ENCODE assay signal across 7 mouse cellular contexts in genomic region chr6:91472868-91473804, GRCm38 (mm10). TPM values are rescaled to one million over a fixed set of nuclear protein-coding genes. Genes with fewer than 3 reads are reported as not detected.
DNase-seq lines count a peak whose midpoint lies in the region; ATAC-seq and TF ChIP-seq lines count a peak whose summit lies in the region.

TSS of gene Chchd4 (minus strand) at chr6:91473546.
TSS of gene Tmem43 (plus strand) at chr6:91473703.

- 0 out of 2 replicates have a peak, but pooled peaks have one; percentile 19 for TF ChIP-seq CTCF in intestine, postnatal 0 days (IDR thresholded peaks at IDR 0.05; ENCODE audit: low read depth)
- TF ChIP-seq CTCF in small intestine, adult 2 months (IDR thresholded peaks at IDR 0.05; ENCODE audit: extremely low read depth, insufficient read length, insufficient replicate concordance, low read depth, low read length), result no peak

- H3K36me3 ChIP-seq in embryonic facial prominence, embryonic 10.5 days (replicated peaks), result peaks cover 60% of the 10 kb centered on the region
- H3K36me3 ChIP-seq in intestine, postnatal 0 days (ENCODE audit: control insufficient read depth, insufficient read depth), result peaks cover 14% of the 10 kb centered on the region
- H3K36me3 ChIP-seq in midbrain, embryonic 12.5 days, result peaks cover 24% of the 10 kb centered on the region
- H3K36me3 ChIP-seq in small intestine, adult 2 months (ENCODE audit: control insufficient read depth, insufficient read depth, low read length), result peaks cover 11% of the 10 kb centered on the region

- no peaks in the 10 kb centered on the region for H3K9me3 ChIP-seq in embryonic facial prominence, embryonic 10.5 days
- no peaks in the 10 kb centered on the region for H3K9me3 ChIP-seq in intestine, postnatal 0 days (ENCODE audit: control insufficient read depth)
- no peaks in the 10 kb centered on the region for H3K9me3 ChIP-seq in midbrain, embryonic 12.5 days

- H3K9ac ChIP-seq in intestine, postnatal 0 days (ENCODE audit: low read depth, low read length), result peak within 1 kb of the TSS; percentile 74
- H3K9ac ChIP-seq in midbrain, embryonic 12.5 days (replicated peaks), result peak within 1 kb of the TSS; percentile 78

- no peaks in the 10 kb centered on the region for H3K27me3 ChIP-seq in embryonic facial prominence, embryonic 10.5 days (replicated peaks; ENCODE audit: low read depth, poor library complexity, severe bottlenecking)
- H3K27me3 ChIP-seq in intestine, postnatal 0 days (replicated peaks; ENCODE audit: control insufficient read depth, insufficient read depth, low read length), result no peaks in the 10 kb centered on the region
- H3K27me3 ChIP-seq in midbrain, embryonic 12.5 days, result no peaks in the 10 kb centered on the region
- no peaks in the 10 kb centered on the region for H3K27me3 ChIP-seq in small intestine, adult 2 months (ENCODE audit: control insufficient read depth, insufficient read depth, low read length)

- H3K4me2 ChIP-seq in intestine, postnatal 0 days (replicated peaks; ENCODE audit: low read depth), result peak within 1 kb of the TSS; percentile 66
- H3K4me2 ChIP-seq in midbrain, embryonic 12.5 days (replicated peaks), result peak within 1 kb of the TSS; percentile 86

- H3K4me3 ChIP-seq in embryonic facial prominence, embryonic 10.5 days, result peak within 1 kb of the TSS; percentile 82
- peak within 1 kb of the TSS; percentile 78 for H3K4me3 ChIP-seq in intestine, postnatal 0 days (ENCODE audit: low read depth, low read length)
- H3K4me3 ChIP-seq in midbrain, embryonic 12.5 days, result peak within 1 kb of the TSS; percentile 78
- peak within 1 kb of the TSS; percentile 80 for H3K4me3 ChIP-seq in small intestine, adult 2 months (ENCODE audit: low read depth, low read length)

- peak within 1 kb of the TSS; percentile 91 for H3K27ac ChIP-seq in embryonic facial prominence, embryonic 10.5 days (replicated peaks)
- H3K27ac ChIP-seq in intestine, postnatal 0 days (ENCODE audit: low read depth, low read length), result peak within 1 kb of the TSS; percentile 88
- H3K27ac ChIP-seq in midbrain, embryonic 12.5 days (replicated peaks), result 0 out of 2 replicates have a peak within 1 kb of the TSS, but pooled peaks have one; percentile 22
- peak within 1 kb of the TSS; percentile 65 for H3K27ac ChIP-seq in small intestine, adult 2 months (ENCODE audit: insufficient read depth, low read depth, low read length)

- under 1% methylated on average over 74 of the region's 74 CpGs for WGBS in embryonic facial prominence, embryonic 10.5 days
- under 1% methylated on average over 74 of the region's 74 CpGs for WGBS in intestine, postnatal 0 days
- under 1% methylated on average over 74 of the region's 74 CpGs for WGBS in midbrain, embryonic 12.5 days
- WGBS in small intestine, adult 2 months, result under 1% methylated on average over 74 of the region's 74 CpGs

- peak; percentile 97 for DNase-seq in adrenal gland, postnatal 10 days
- peak; percentile 98 for DNase-seq in embryonic facial prominence, embryonic 10.5 days (ENCODE audit: low spot score)
- peak; percentile 92 for DNase-seq in gonadal fat pad, adult 2 months (ENCODE audit: low read depth)
- peak; percentile 99 for DNase-seq in left cerebral cortex, postnatal 4 days

- TF ChIP-seq POLR2A in small intestine, adult 2 months (IDR thresholded peaks at IDR 0.05; ENCODE audit: low read depth, low read length), result peak; percentile 50; the same call in 1 of the 2 replicates

- ATAC-seq in intestine, postnatal 0 days, result peak; percentile 96
- peak; percentile 97 for ATAC-seq in midbrain, embryonic 12.5 days (ENCODE audit: low FRiP score, low read depth)

- intact Hi-C loops in left cerebral cortex, postnatal 4 days (cut with DNase I), result no loop called here

- peaks cover 36% of the 10 kb centered on the region for H3K4me1 ChIP-seq in embryonic facial prominence, embryonic 10.5 days
- H3K4me1 ChIP-seq in intestine, postnatal 0 days (replicated peaks; ENCODE audit: control insufficient read depth, insufficient read depth, low read length), result peaks cover 9% of the 10 kb centered on the region
- H3K4me1 ChIP-seq in midbrain, embryonic 12.5 days, result peaks cover 34% of the 10 kb centered on the region
- peaks cover 9% of the 10 kb centered on the region for H3K4me1 ChIP-seq in small intestine, adult 2 months (ENCODE audit: control insufficient read depth, insufficient read depth, insufficient read length, low read length)

RNA-seq across cellular contexts. Expression of gene Chchd4, which starts in this region (rescaled TPM):
- 10 to 100 TPM; 15.7 to 16.4 TPM for total RNA-seq in adrenal gland, postnatal 10 days (2021)
- polyA plus RNA-seq in embryonic facial prominence, embryonic 10.5 days (2016; fragmentation: Nextera tagmentation; extraction: Ambion mirVana), result 35.3 and 38.2 TPM in 2 replicates
- 5.8 and 6.0 TPM in 2 replicates for polyA plus RNA-seq in gonadal fat pad, adult 2 months (2012; rRNA removed)
- 25.5 and 27.0 TPM in 2 replicates for polyA plus RNA-seq in intestine, postnatal 0 days (2015; fragmentation: Nextera tagmentation; extraction: Ambion mirVana)
- 10 to 100 TPM; 18.8 to 21.5 TPM for total RNA-seq in left cerebral cortex, postnatal 4 days (2021)
- 22.2 TPM in 2 replicates for polyA plus RNA-seq in midbrain, embryonic 12.5 days (2016; fragmentation: Nextera tagmentation; extraction: Ambion mirVana)
- polyA plus RNA-seq in small intestine, adult 2 months (2012; rRNA removed), result 4.3 and 6.2 TPM in 2 replicates

RNA-seq across cellular contexts. Expression of gene Tmem43, which starts in this region (rescaled TPM):
- total RNA-seq in adrenal gland, postnatal 10 days (2021), result 10 to 100 TPM; 25.6 to 35.3 TPM
- polyA plus RNA-seq in embryonic facial prominence, embryonic 10.5 days (2016; fragmentation: Nextera tagmentation; extraction: Ambion mirVana), result 62.5 and 66.1 TPM in 2 replicates
- polyA plus RNA-seq in gonadal fat pad, adult 2 months (2012; rRNA removed), result 91.3 and 109 TPM in 2 replicates
- 22.0 and 22.4 TPM in 2 replicates for polyA plus RNA-seq in intestine, postnatal 0 days (2015; fragmentation: Nextera tagmentation; extraction: Ambion mirVana)
- 10 to 100 TPM; 38.5 to 46.8 TPM for total RNA-seq in left cerebral cortex, postnatal 4 days (2021)
- polyA plus RNA-seq in midbrain, embryonic 12.5 days (2016; fragmentation: Nextera tagmentation; extraction: Ambion mirVana), result 61.5 and 63.4 TPM in 2 replicates
- polyA plus RNA-seq in small intestine, adult 2 months (2012; rRNA removed), result 12.6 and 38.8 TPM in 2 replicates

Comparison
In these comparisons a context has a peak if more than half of its experiments do, and no peak if none do; other contexts are left out.
1. Peak in every context shown above with its lines: DNase-seq, ATAC-seq, H3K4me3 ChIP-seq and H3K27ac ChIP-seq.
2. H3K27ac ChIP-seq: peak in every context shown above with its lines; median percentile 91 in embryonic facial prominence, embryonic 10.5 days; 88 in intestine, postnatal 0 days; 65 in small intestine, adult 2 months; 22 in midbrain, embryonic 12.5 days.